Mouse (Mus musculus) limb, embryonic 11.5 days (tissue): ENCODE measurements at regions not wholly inside any gene's neighbourhood (a gene's known extent, or its start where the extent isn't known, plus 50 kb on each side); places are given as distances from the start of the nearest gene placed in this dataset.

Source experiments
- microRNA counts: library from miRNA; unstranded; fragments of <30 nt; microRNA quantifications from one replicate; lab custom pipeline; 2016
- microRNA-seq: library from miRNA; unstranded; fragments of <30 nt; microRNA quantifications from one replicate; pipeline ENCODE4, GENCODE M21; 2016

MicroRNAs in the stretch of these regions (microRNA counts, 519-probe panel; counts per million panel counts)
- microRNA mmu-miR-30a (lab: Ali Mortazavi, UCI) = 3,484 counts per million, percentile 46 among the panel's probes with 10 or more counts
- 4,818 counts per million, percentile 80 among the panel's probes with 10 or more counts for microRNA mmu-miR-30c (lab: Ali Mortazavi, UCI)

Small RNA genes in the stretch of these regions (microRNA-seq; reads per million reads assigned to microRNA genes)
- gene Mir30a (4,781 reads per million, percentile 89 among the genes with 10 or more reads in this experiment), gene Mir30c-2 (21.7 reads per million, percentile 29 among the genes with 10 or more reads in this experiment)
